Mouse (Mus musculus): ENCODE results near the gene Sfxn5.

DNA sequence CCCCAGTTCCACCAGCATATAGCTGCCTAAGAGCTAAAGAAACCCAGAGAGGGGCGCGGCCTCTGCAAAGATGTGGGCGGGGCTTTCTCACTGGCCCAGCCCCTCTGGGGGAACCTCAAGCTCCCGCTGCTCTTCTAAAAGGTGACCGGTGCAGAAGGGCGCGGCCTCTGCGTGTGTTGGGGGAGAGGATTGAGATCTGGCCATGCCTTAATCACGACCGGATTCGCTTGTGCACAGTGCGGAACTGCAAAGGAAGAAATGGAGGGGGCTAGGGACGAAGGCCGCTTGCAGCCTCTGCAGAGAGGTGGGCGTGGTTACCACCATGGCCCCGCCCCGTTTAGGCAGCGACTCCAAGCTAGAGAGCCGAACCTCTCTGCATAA, 41.5 kb upstream of the Sfxn5 start:
- TF ChIP-seq POLR2A (IDR thresholded peaks at IDR 0.05; ENCODE audit: control insufficient read depth in 1 of 2, insufficient read depth in 1 of 2, low read depth in 1 of 2, low read length in 2 of 2, poor library complexity in 1 of 2) (no peak), USF1 (IDR thresholded peaks at IDR 0.05; ENCODE audit: low read depth, low read length) (no peak), HCFC1 (IDR thresholded peaks at IDR 0.05; ENCODE audit: low read depth, low read length) (no peak), EP300 (IDR thresholded peaks at IDR 0.05; ENCODE audit: low read depth in 1 of 2, low read length in 2 of 2) (no peak), ELF1 (IDR thresholded peaks at IDR 0.05; ENCODE audit: low read depth, low read length) (no peak), CTCF (IDR thresholded peaks at IDR 0.05 in 2 of 3, conservative IDR thresholded peaks at IDR 0.05 in 1 of 3; ENCODE audit: control insufficient read depth in 1 of 3, insufficient read depth in 1 of 3, low read depth in 2 of 3, low read length in 3 of 3, poor library complexity in 1 of 3, severe bottlenecking in 1 of 3) (no peak), SMC3 (IDR thresholded peaks at IDR 0.05; ENCODE audit: low read depth, low read length) (no peak), TBP (IDR thresholded peaks at IDR 0.05; ENCODE audit: low read depth, low read length) (no peak), JUND (IDR thresholded peaks at IDR 0.05; ENCODE audit: low read depth, low read length) (no peak), MAFK (IDR thresholded peaks at IDR 0.05; ENCODE audit: borderline replicate concordance, low read depth, low read length) (no peak), MXI1 (IDR thresholded peaks at IDR 0.05; ENCODE audit: low read depth, low read length) (no peak), MYC (IDR thresholded peaks at IDR 0.05; ENCODE audit: low read depth, low read length) (no peak)
